Mouse (Mus musculus) megakaryocyte, embryonic 14.5 days (primary cell): ENCODE data around the gene Syce1l.

Experiments
- FLI1 ChIP-seq: IDR thresholded peaks from 2 replicates; pipeline ENCODE4 v1.6.1; 2012; ENCODE audit warnings: low read length, inconsistent platforms, mixed read lengths
- GATA1 ChIP-seq: IDR thresholded peaks from 3 replicates; pipeline ENCODE4 v1.6.1; 2012; ENCODE audit warnings: mixed read lengths, low read length, inconsistent platforms, borderline replicate concordance

DNA sequence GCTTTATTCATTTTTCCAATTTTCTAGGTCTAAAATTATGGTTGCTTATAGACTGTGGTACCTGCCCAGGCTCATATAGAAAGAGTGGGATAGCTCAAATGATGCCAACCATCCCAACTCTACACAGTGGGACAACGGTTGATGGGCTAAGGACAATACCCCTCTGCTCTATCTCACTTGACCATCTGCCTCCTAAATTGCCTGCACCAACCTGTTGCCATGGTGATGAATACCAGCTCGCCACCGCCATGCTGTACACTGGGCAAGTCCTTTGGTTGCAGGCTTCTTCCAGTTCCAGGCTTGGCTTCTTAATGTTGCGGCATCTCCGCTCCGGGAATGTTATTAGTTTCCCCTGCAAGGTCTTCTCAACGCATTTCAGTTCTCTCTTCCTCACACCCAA lies 62.0 kb downstream of the Syce1l start:
- TF ChIP-seq GATA1 (no peak), FLI1 (no peak)
